9 mouse cellular contexts compared by ENCODE assay signal in the genomic region with DNA sequence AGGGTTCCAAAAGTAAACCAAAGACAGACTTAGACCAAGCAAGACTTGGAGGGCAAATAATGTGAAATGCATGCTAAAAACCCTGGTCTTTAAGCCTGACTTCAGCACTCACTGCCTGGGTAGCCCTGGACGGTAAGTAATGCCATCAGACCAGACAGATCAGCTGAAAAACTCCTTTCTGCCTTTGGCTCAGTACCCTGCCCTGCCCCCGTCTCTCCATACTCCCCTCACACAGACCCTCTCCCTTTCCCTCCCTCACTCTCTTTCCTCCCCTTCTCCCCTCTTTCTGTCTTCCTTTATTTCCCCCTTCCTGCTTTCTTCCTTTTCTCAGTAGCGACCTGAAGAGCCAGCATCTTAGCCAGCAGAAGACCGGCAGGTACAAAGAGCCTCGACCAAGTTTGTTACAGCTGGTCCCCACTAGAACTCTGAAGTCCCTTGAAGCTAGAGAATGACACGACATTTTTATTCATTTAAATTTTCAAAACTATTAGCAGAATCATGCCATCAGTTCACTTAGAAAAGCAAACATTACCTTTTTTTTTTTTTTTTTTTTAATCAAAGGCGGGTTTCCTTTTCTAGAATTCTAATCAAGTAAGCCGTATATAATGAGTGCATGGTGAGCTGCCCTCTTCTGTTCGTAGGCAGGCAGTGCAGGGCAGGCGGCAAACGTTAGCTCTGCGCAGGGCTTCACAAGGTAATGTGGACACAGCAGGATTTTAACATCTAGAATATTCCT. TPM values are rescaled to one million over a fixed set of nuclear protein-coding genes. Genes with fewer than 3 reads are reported as not detected.
DNase-seq lines count a peak whose midpoint lies in the region; ATAC-seq and TF ChIP-seq lines count a peak whose summit lies in the region.
"Had no signal": no experiment of that assay in that cellular context is flagged by ENCODE, and none has a peak within 500 bp of the region (broad histone marks: within the 10 kb centered on the region; RNA-seq: fewer than 3 reads in every experiment).

No protein-coding gene starts in this region.

- H3K4me1 ChIP-seq in heart, embryonic 13.5 days: no peaks in the 10 kb centered on the region
- no peaks in the 10 kb centered on the region for H3K4me1 ChIP-seq in heart, embryonic 10.5 days
- no peaks in the 10 kb centered on the region for H3K4me1 ChIP-seq in forebrain, embryonic 12.5 days
- H3K4me1 ChIP-seq in intestine, embryonic 15.5 days (replicated peaks): no peaks in the 10 kb centered on the region
- H3K4me1 ChIP-seq in midbrain, postnatal 0 days (ENCODE audit: insufficient read depth, low read length): no peaks in the 10 kb centered on the region

- H3K4me2 ChIP-seq in heart, embryonic 13.5 days: peak overlapping the region; percentile 19; the same call in 1 of the 2 replicates
- H3K4me2 ChIP-seq in forebrain, embryonic 12.5 days: no peak overlapping the region
- H3K4me2 ChIP-seq in intestine, embryonic 15.5 days (replicated peaks): no peak overlapping the region
- no peak overlapping the region for H3K4me2 ChIP-seq in midbrain, postnatal 0 days (ENCODE audit: low read depth, low read length, poor library complexity, severe bottlenecking)
- H3K4me2 ChIP-seq: limb, embryonic 13.5 days had no signal

- no peak for DNase-seq in heart, embryonic 10.5 days (ENCODE audit: low spot score)
- peak; percentile 40 for DNase-seq in adrenal gland, postnatal 25 days
- DNase-seq in left cerebral cortex, postnatal 25 days (ENCODE audit: low spot score in 2 of 2): peak; percentile 61 to 65
- DNase-seq in midbrain, postnatal 0 days (ENCODE audit: low spot score): peak; percentile 72
- peak; percentile 19 for DNase-seq in yolk sac, embryonic 10.5 days (ENCODE audit: low spot score)

- WGBS in heart, embryonic 13.5 days: 21% methylated on average over 12 of the region's 12 CpGs
- whole genome bisulfite sequencing in heart, embryonic 10.5 days: 27% methylated on average over 12 of the region's 12 CpGs
- WGBS in forebrain, embryonic 12.5 days: 24% methylated on average over 12 of the region's 12 CpGs
- WGBS in intestine, embryonic 15.5 days: 28% methylated on average over 12 of the region's 12 CpGs
- WGBS in midbrain, postnatal 0 days: 19% methylated on average over 12 of the region's 12 CpGs

- no peak overlapping the region for H3K9ac ChIP-seq in heart, embryonic 13.5 days
- no peak overlapping the region for H3K9ac ChIP-seq in forebrain, embryonic 12.5 days
- no peak overlapping the region for H3K9ac ChIP-seq in intestine, embryonic 15.5 days
- no peak overlapping the region for H3K9ac ChIP-seq in midbrain, postnatal 0 days (replicated peaks; ENCODE audit: low read length, poor library complexity, severe bottlenecking)
- H3K9ac ChIP-seq: limb, embryonic 13.5 days had no signal

- no peaks in the 10 kb centered on the region for H3K9me3 ChIP-seq in heart, embryonic 13.5 days
- H3K9me3 ChIP-seq in heart, embryonic 10.5 days: no peaks in the 10 kb centered on the region
- no peaks in the 10 kb centered on the region for H3K9me3 ChIP-seq in forebrain, embryonic 12.5 days
- H3K9me3 ChIP-seq in intestine, embryonic 15.5 days: no peaks in the 10 kb centered on the region
- no peaks in the 10 kb centered on the region for H3K9me3 ChIP-seq in midbrain, postnatal 0 days (ENCODE audit: low read length)
- H3K9me3 ChIP-seq: limb, embryonic 13.5 days had no signal

- peak; percentile 87 for TF ChIP-seq CTCF in midbrain, postnatal 0 days (IDR thresholded peaks at IDR 0.05)

- no peak overlapping the region for H3K27ac ChIP-seq in heart, embryonic 13.5 days (replicated peaks)
- no peak overlapping the region for H3K27ac ChIP-seq in heart, embryonic 10.5 days
- H3K27ac ChIP-seq in forebrain, embryonic 12.5 days: no peak overlapping the region
- H3K27ac ChIP-seq in intestine, embryonic 15.5 days: no peak overlapping the region
- H3K27ac ChIP-seq in midbrain, postnatal 0 days (ENCODE audit: low read depth, low read length): no peak overlapping the region
- H3K27ac ChIP-seq: limb, embryonic 13.5 days had no signal

- no peak overlapping the region for H3K4me3 ChIP-seq in heart, embryonic 13.5 days
- no peak overlapping the region for H3K4me3 ChIP-seq in heart, embryonic 10.5 days
- H3K4me3 ChIP-seq in forebrain, embryonic 12.5 days (replicated peaks): no peak overlapping the region
- H3K4me3 ChIP-seq in intestine, embryonic 15.5 days (replicated peaks): no peak overlapping the region
- H3K4me3 ChIP-seq in midbrain, postnatal 0 days (ENCODE audit: low read depth, low read length): no peak overlapping the region
- H3K4me3 ChIP-seq: limb, embryonic 13.5 days had no signal

- ATAC-seq in heart, embryonic 13.5 days (ENCODE audit: extremely low read depth, insufficient number of reproducible peaks, low FRiP score, low TSS enrichment): no peak
- ATAC-seq in forebrain, embryonic 12.5 days (ENCODE audit: low FRiP score): peak; percentile 73; the same call in 1 of the 2 replicates
- ATAC-seq in intestine, embryonic 15.5 days: 0 out of 2 replicates have a peak, but pooled peaks have one; percentile 61
- ATAC-seq in midbrain, postnatal 0 days (ENCODE audit: low FRiP score): peak; percentile 88

- intact Hi-C loops in left cerebral cortex, postnatal 25 days (cut with DNase I): loop anchor here (5.0 kb wide), 1 partner anchor 130 kb away; no protein-coding TSS in a partner anchor

- H3K36me3 ChIP-seq in heart, embryonic 13.5 days: no peaks in the 10 kb centered on the region
- H3K36me3 ChIP-seq in heart, embryonic 10.5 days: no peaks in the 10 kb centered on the region
- H3K36me3 ChIP-seq in forebrain, embryonic 12.5 days (replicated peaks): no peaks in the 10 kb centered on the region
- no peaks in the 10 kb centered on the region for H3K36me3 ChIP-seq in intestine, embryonic 15.5 days
- no peaks in the 10 kb centered on the region for H3K36me3 ChIP-seq in midbrain, postnatal 0 days (ENCODE audit: insufficient read depth, low read length)
- H3K36me3 ChIP-seq: limb, embryonic 13.5 days had no signal

- H3K27me3 ChIP-seq in heart, embryonic 13.5 days (replicated peaks): peaks cover 6% of the 10 kb centered on the region; the same call in 1 of the 2 replicates
- peaks cover 10% of the 10 kb centered on the region for H3K27me3 ChIP-seq in heart, embryonic 10.5 days (ENCODE audit: insufficient read depth, poor library complexity, severe bottlenecking)
- no peaks in the 10 kb centered on the region for H3K27me3 ChIP-seq in forebrain, embryonic 12.5 days
- no peaks in the 10 kb centered on the region for H3K27me3 ChIP-seq in intestine, embryonic 15.5 days (replicated peaks)
- no peaks in the 10 kb centered on the region for H3K27me3 ChIP-seq in midbrain, postnatal 0 days (ENCODE audit: insufficient read depth, low read length)

RNA-seq across cellular contexts. Expression of a gene that starts 48.5 kb away (rescaled TPM):
- polyA plus RNA-seq in heart, embryonic 13.5 days (2015; fragmentation: Nextera tagmentation; extraction: Ambion mirVana): 3.3 and 3.9 TPM in 2 replicates
- 4.6 and 5.3 TPM in 2 replicates for polyA plus RNA-seq in heart, embryonic 10.5 days (2016; fragmentation: Nextera tagmentation; extraction: Ambion mirVana)
- 17.7 and 19.9 TPM in 2 replicates for total RNA-seq in adrenal gland, postnatal 25 days (2021)
- polyA plus RNA-seq in forebrain, embryonic 12.5 days (2016; fragmentation: Nextera tagmentation; extraction: Ambion mirVana): 9.5 and 11.7 TPM in 2 replicates
- polyA plus RNA-seq in intestine, embryonic 15.5 days (2015; fragmentation: Nextera tagmentation; extraction: Ambion mirVana): 3.6 and 4.2 TPM in 2 replicates
- total RNA-seq in left cerebral cortex, postnatal 25 days (2021): 10 to 100 TPM; 96.0 to 98.3 TPM
- 13.7 and 21.2 TPM in 2 replicates for total RNA-seq in midbrain, postnatal 0 days (2014; rRNA removed)
- 5.2 and 5.5 TPM in 2 replicates for polyA plus RNA-seq in midbrain, postnatal 0 days (2015; fragmentation: Nextera tagmentation; extraction: Ambion mirVana)
